Mouse (Mus musculus): ENCODE data around the gene Lims1.

The Lims1 gene

DNA sequence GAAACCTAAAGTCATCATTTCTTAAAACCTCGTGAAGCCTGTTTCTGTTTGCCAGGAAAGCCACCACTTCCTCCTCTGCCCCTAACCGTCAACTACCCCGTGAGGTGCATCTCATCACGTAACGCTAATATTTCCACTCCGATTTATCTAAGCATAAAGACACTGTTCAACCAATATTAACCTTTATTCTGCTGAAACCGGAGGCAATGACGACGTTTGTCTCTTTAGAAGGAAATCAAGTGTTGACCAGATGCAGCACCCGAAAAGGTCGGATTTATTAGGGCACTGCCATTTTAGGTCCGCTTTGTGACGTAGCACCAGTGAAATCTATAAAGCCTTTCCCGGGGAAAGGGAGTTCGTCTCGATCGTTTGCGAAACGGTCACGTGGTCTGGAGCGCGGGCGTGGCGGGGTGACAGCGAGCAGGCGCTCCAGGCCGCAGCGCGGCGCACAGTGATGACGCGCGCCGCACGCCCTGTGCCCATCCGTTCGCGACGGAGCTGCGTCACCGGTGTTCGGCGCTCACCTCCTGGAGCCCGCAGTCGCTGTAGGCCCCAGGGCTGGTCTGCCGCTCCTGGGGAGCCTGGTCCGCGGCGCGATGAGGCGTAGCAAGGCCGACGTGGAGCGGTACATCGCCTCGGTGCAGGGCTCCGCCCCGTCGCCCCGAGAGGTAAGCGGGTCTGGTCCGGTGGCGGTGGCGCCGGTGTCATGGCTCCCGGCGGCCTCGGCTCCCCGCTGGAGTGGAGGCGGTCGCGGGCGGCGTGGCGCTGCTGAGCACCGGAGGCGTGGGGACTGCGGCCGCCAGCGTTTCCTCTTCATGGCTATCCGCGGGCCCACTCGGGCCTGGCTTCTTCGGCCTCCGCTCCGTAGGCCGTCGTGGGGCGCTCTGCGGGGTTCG, 123.4 kb downstream of the Lims1 start, which contains the start of gene Ranbp2:
Ranbp2 (plus strand) TSS at position 537 of the 896 bp plus-strand sequence.
- peak; percentile 96 to 97 for DNase-seq (ENCODE audit: low spot score in 2 of 2)

DNA sequence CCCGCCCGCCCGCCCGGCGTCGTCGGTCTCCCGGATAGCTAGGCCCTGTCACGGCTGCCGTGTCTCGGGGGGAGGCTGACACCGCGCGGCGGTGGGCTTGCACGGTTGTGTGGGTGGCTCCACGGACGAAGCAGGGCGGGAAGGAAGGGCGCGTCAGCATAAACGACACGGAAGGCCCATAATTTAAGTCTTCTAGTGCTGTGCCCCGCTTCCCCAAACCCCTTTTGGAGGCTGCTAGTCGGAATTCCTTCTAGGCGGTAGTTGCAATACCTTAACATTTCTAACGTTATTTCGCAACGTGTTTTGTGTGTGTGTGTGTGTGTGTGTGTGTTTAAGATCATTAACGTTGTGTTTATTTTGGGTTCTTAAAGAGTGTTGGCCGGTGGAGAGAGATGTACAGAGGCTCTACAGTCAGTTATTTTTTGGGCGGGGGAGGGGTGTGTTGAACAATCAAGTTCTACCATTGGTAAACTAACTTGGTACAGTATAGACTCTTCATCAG, 124.1 kb downstream of the Lims1 start:
- DNase-seq (ENCODE audit: low spot score in 2 of 2), result peak in 1 of 2 experiments; percentile 20

DNA sequence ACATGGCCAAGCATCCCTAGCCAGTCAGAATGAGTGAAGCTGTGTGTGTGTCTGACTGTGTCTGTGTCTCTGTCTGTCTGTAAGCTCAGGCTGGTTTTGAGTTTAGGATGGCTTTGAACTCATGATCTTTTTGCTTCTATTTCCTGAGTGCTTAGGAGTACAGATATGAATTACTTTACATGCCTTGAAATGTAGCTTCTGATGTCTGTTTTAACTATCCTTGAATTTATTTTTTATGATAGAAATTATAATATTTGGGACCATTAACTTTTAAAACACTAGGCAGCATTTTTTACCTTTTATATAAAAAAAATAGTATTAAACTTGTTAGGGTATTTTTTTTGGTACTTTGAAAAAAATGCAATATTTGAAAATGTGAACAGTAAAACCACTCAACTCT, 128.3 kb downstream of the Lims1 start:
- no peak for DNase-seq (ENCODE audit: low spot score in 2 of 2)

DNA sequence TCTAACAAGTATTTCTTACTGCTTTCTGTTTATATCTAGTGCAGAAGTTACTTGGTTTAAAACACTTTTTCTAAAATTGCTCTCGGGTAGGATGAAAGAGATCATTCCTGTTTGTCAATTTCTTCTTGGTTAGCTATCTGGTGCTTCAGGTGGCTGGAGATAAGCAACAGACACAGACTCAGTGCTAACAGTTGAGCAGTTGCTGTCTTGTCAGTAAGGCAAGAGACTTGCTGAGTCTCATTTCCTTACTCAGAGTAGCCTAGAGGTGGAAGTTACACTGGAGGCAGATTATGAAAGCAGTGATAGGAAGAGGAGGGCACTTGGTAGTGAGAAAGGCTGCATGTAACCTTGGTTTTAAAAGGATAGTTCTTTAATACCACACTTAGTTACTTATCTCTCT, 128.9 kb downstream of the Lims1 start:
- DNase-seq (ENCODE audit: low spot score in 2 of 2), result no peak

DNA sequence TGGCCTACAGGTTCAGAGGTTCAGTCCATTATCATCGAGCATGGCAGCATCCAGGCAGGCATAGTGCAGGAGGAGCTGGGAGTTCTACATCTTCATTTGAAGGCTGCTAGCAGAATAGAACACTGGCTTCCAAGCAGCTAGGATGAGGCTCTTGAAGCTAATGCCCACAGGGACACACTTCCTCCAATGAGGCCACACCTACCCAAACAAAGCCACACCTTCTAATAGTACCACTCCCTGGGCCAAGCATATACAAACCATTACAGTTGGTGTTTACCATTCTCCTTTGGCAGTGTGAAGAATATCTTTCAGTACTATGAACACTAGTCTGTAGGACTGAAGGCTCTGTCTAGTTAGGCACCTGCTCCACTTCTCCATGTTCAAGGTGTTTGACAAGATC, 136.6 kb downstream of the Lims1 start:
- no peak for DNase-seq (ENCODE audit: low spot score in 2 of 2)
